Mouse (Mus musculus) liver, embryonic 14.5 days (tissue): Measurements from ENCODE around the gene Ccdc27. TPM values are rescaled to one million over a fixed set of nuclear protein-coding genes. Genes with fewer than 3 reads are reported as not detected.

ENCODE experiments used
- ATAC-seq: fragments of 200-750 bp; cut with Nextera tagmentation; 2 replicates; pipeline ENCODE4 v1.8.0; 2017; ENCODE audit warnings: moderate number of reproducible peaks, mild to moderate bottlenecking, moderate library complexity; ENCODE audit not compliant: insufficient read depth
- DNase-seq, 3 experiments: peaks; one replicate each; pipeline ENCODE4 v3.0.0-alpha.2; 2012 to 2013; ENCODE audit warnings: low read depth in 3 of 3, low spot score in 3 of 3
- H3K27ac ChIP-seq: fragments of 300-500 bp; sonication (generic); 2 replicates; pipeline ENCODE4 v1.5.1; 2014; ENCODE audit warnings: moderate library complexity, mild to moderate bottlenecking, control low read depth, inconsistent platforms
- H3K27me3 ChIP-seq: fragments of 300-500 bp; sonication (generic); 2 replicates; pipeline ENCODE4 v1.6.1; 2014; ENCODE audit warnings: mild to moderate bottlenecking, low read length, moderate library complexity; ENCODE audit not compliant: control insufficient read depth, insufficient read depth
- H3K36me3 ChIP-seq: fragments of 300-500 bp; sonication (generic); replicated peaks from 2 replicates; pipeline ENCODE4 v1.6.1; 2014; ENCODE audit warnings: low read depth; ENCODE audit not compliant: control insufficient read depth, insufficient read depth
- H3K4me1 ChIP-seq, 2 experiments: fragments of 200-500 bp in 1 of 2; fragments of 300-500 bp in 1 of 2; sonication (generic) in 1 of 2; replicated peaks; 2 replicates each; pipeline ENCODE4 v1.6.1; 2012 to 2014; ENCODE audit warnings: antibody characterized with exemption in 1 of 2, inconsistent platforms in 1 of 2, low read length in 1 of 2; ENCODE audit not compliant: control insufficient read depth in 2 of 2, insufficient read depth in 2 of 2
- H3K4me2 ChIP-seq: fragments of 300-500 bp; sonication (generic); 2 replicates; pipeline ENCODE4 v1.6.1; 2014; ENCODE audit warnings: low read depth, mild to moderate bottlenecking, control low read depth, moderate library complexity
- H3K4me3 ChIP-seq, 2 experiments: fragments of 200-500 bp in 1 of 2; fragments of 300-500 bp in 1 of 2; sonication (generic) in 1 of 2; 2 replicates each; pipeline ENCODE4 v1.5.1; 2012 to 2014; ENCODE audit warnings: low read depth in 2 of 2, low read length in 2 of 2, mild to moderate bottlenecking in 2 of 2, control low read depth in 1 of 2, inconsistent platforms in 1 of 2, moderate library complexity in 1 of 2; ENCODE audit not compliant: insufficient read depth in 1 of 2
- H3K9ac ChIP-seq: fragments of 300-500 bp; sonication (generic); replicated peaks from 2 replicates; pipeline ENCODE4 v1.6.1; 2014; ENCODE audit warnings: mild to moderate bottlenecking, control low read depth, moderate library complexity
- H3K9me3 ChIP-seq: fragments of 300-500 bp; sonication (generic); 2 replicates; pipeline ENCODE4 v1.6.1; 2016; ENCODE audit warnings: low read length, mixed read lengths; ENCODE audit not compliant: control insufficient read depth
- CTCF ChIP-seq: IDR thresholded peaks from 2 replicates; pipeline ENCODE4 v1.5.1; 2016; ENCODE audit warnings: antibody characterized with exemption, low read depth, control low read depth
- EP300 ChIP-seq: IDR thresholded peaks from 2 replicates; pipeline ENCODE4 v1.6.1; 2016; ENCODE audit warnings: antibody characterized with exemption, low read depth
- WGBS: fragments of 180-500 bp; shearing (Covaris S2); extraction: QIAGEN DNeasy Blood & Tissue Kit; methylation state at CpG from one replicate; pipeline ENCODE4 v1.1.7; 2014; ENCODE audit not compliant: insufficient replicate concordance; 5-methylcytosine and 5-hydroxymethylcytosine counted together
- polyA plus RNA-seq, 2 experiments: library from polyadenylated mRNA; depleted of rRNA in 1 of 2; stranded (reverse) in 1 of 2; unstranded in 1 of 2; fragments of >200 nt; fragmentation: Nextera tagmentation in 1 of 2; extraction: Ambion mirVana in 1 of 2; gene quantifications; 2 replicates each; pipeline versions ENCODE4 v1.2.1 to v1.2.3; 2012 to 2014

Gene Ccdc27
- polyA plus RNA-seq (2012; rRNA removed) (not detected in 2 replicates), polyA plus RNA-seq (2014; fragmentation: Nextera tagmentation; extraction: Ambion mirVana) (not detected in 2 replicates)

DNA sequence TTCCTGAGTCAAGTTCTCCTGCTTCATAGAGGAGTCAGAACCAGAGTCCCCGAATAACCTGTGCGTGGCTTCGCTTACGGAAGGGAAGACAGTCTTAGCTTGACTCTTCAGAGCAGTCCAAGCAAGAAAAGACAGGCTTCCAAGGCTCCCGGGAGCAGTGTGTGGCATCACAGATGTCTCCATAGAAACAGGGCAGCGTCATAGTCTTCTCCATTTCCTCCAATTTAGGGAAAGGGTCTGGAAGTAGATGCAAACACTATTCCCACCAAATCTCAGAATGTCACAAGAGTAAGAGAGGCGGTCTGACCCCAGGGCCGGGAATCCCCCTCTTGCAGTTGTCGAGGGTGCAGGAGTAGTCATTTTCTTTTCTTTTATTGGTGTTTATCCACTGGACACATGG is at the start of gene Ccdc27:
TSS of gene Ccdc27 (minus strand) at position 101 of the 400 bp plus-strand sequence.
- Histone ChIP-seq H3K27me3 (no peaks in the 10 kb centered on the region), H3K4me2 (no peak within 1 kb of the TSS), H3K36me3 (no peaks in the 10 kb centered on the region), H3K27ac (no peak within 1 kb of the TSS), H3K9ac (no peak within 1 kb of the TSS), H3K9me3 (no peaks in the 10 kb centered on the region), H3K4me3 (no peak within 1 kb of the TSS), H3K4me1 (no peaks in the 10 kb centered on the region)
- no peak for TF ChIP-seq EP300
- no peak for TF ChIP-seq CTCF
- ATAC-seq (no peak), DNase-seq (no peak)
- WGBS, result 77% methylated on average over 9 of the region's 9 CpGs

DNA sequence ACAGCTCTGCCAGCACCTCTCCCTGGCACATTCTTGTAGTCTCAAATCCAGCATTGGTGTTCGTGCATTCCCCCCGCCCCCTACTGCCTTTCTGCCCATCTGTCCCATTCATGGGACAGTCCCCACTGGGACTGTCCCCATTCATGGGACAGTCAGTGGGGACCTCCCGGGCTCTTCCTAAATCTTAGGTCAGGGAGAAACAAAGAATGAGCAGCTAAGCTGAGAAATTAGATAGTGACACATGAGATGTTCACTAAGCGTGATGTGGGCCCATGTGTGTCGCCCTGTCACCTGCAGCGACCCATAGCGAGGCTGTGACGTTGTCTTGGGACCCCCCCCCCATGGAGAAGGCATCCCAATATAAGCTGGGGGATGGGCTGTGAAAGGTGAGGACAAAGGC is 48.9 kb upstream of the Ccdc27 start:
- ATAC-seq, result no peak
- no peak overlapping the region for H3K9ac ChIP-seq
- no peak for TF ChIP-seq CTCF
- no peak for TF ChIP-seq EP300
- H3K4me1 ChIP-seq, result no peaks in the 10 kb centered on the region
- no peaks in the 10 kb centered on the region for H3K9me3 ChIP-seq
- no peaks in the 10 kb centered on the region for H3K27me3 ChIP-seq
- no peaks in the 10 kb centered on the region for H3K36me3 ChIP-seq
- H3K4me2 ChIP-seq, result no peak overlapping the region
- DNase-seq, result no peak
- H3K4me3 ChIP-seq, result no peak overlapping the region
- WGBS, result 65% methylated on average over 8 of the region's 8 CpGs
- H3K27ac ChIP-seq, result no peak overlapping the region

DNA sequence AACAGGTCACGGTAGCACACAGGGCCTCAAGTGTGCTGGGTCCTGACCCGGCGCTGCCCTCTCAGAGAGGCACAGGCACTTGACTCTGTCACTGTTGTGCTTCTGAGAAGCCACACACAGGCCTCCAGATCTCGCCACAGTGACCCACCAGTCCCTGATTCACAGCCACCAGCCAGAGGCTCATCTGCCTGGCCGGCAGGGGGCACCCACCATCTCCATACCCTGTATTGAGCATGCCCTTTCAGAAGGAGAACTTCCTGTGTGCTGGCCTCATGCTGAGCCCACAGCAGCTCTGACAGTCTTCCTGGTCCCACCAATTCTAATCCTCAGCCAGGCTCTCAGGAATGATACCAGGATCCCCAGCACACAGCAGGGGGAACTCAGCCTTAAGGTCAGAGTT is 46.7 kb upstream of the Ccdc27 start:
- WGBS, result 48% methylated on average over 5 of the region's 5 CpGs
- no peaks in the 10 kb centered on the region for H3K9me3 ChIP-seq
- TF ChIP-seq CTCF (peak; percentile 73), EP300 (no peak)
- no peak overlapping the region for H3K9ac ChIP-seq
- no peaks in the 10 kb centered on the region for H3K4me1 ChIP-seq
- H3K36me3 ChIP-seq, result no peaks in the 10 kb centered on the region
- no peak overlapping the region for H3K27ac ChIP-seq
- no peak overlapping the region for H3K4me3 ChIP-seq
- H3K4me2 ChIP-seq, result no peak overlapping the region
- H3K27me3 ChIP-seq, result no peaks in the 10 kb centered on the region
- DNase-seq (no peak), ATAC-seq (no peak)

DNA sequence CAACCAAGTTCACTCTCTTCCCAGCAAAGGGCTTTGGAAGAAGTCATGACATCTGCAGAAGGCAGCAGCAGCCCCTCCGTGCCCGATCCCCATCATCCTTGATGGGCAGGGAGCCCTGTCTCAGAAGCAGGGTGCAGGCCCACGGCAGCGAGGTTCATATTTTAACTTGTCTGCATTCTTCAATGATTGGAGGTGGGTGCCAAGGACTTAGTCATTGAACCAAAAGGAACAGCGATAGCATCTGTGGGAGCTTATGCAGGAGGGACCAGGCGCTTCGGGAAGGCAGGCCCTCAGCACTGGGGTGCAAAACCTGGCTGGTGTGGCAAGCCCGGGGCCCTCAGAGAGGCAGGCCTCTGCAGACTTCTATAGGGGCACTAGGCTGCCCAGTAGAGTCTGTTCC is 44.0 kb upstream of the Ccdc27 start:
- Histone ChIP-seq H3K4me3 (no peak overlapping the region), H3K9me3 (no peaks in the 10 kb centered on the region), H3K36me3 (no peaks in the 10 kb centered on the region), H3K27ac (no peak overlapping the region), H3K4me2 (no peak overlapping the region), H3K9ac (no peak overlapping the region), H3K4me1 (no peaks in the 10 kb centered on the region), H3K27me3 (no peaks in the 10 kb centered on the region; the same call in none of the 2 replicates)
- TF ChIP-seq EP300, result no peak
- TF ChIP-seq CTCF, result no peak
- ATAC-seq (no peak), DNase-seq (no peak)
- 62% methylated on average over 8 of the region's 8 CpGs for WGBS

- Histone ChIP-seq H3K9me3 (no peaks in the 10 kb centered on the region), H3K9ac (no peak overlapping the region), H3K36me3 (no peaks in the 10 kb centered on the region), H3K4me1 (no peaks in the 10 kb centered on the region), H3K4me3 (no peak overlapping the region), H3K27ac (no peak overlapping the region), H3K4me2 (no peak overlapping the region), H3K27me3 (no peaks in the 10 kb centered on the region; the same call in none of the 2 replicates)
- WGBS, result 46% methylated on average over 3 of the region's 3 CpGs
- TF ChIP-seq CTCF, result no peak
- no peak for DNase-seq
- no peak for ATAC-seq
These were observed 43.4 kb upstream of the Ccdc27 start for GRCm38 (mm10) chr4:154085856-154086255.
